Mouse (Mus musculus): ENCODE data around the gene Eif2ak3. TPM values are rescaled to one million over a fixed set of nuclear protein-coding genes. Genes with fewer than 3 reads are reported as not detected.

Gene Eif2ak3
- polyA plus RNA-seq (2014; fragmentation: Illumina TruSeq; extraction: RNeasy Lipid Tissue Mini Kit (QIAGEN cat#74804); ENCODE audit: low read depth, low replicate concordance): 7.3 TPM

GRCm38 (mm10) chr6:70844002-70844804 lies at the start of gene Eif2ak3:
Gene Eif2ak3, plus strand, starts transcription at chr6:70844515.

DNA sequence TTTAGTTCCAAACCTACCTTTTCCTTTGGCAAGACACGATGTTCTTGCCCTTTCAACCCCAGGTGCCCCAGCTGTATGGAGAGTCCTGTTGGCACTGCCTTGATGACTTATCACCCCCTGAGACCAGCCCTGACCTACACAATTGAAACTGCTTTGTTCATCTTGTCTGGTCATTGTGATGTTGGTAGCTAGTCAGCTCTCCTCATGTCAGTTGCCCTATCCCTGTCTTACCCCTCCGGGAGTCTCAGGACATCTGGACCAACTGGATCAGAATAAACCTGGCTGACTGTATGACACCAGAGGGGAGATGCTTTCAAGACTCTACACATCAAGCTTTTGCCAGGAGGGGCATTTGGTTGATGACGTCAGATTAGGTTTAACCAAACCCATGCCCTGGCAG lies 74.5 kb downstream of the Eif2ak3 start, which contains the start of gene Tex37:
Gene Tex37, minus strand, starts transcription at position 101 of the 400 bp plus-strand sequence.

Other genes with a start within 250 kb of the Eif2ak3 start
- gene Rpia, start 52.3 kb upstream of the Eif2ak3 start, polyA plus RNA-seq (2014; fragmentation: Illumina TruSeq; extraction: RNeasy Lipid Tissue Mini Kit (QIAGEN cat#74804); ENCODE audit: low read depth, low replicate concordance): 2.9 TPM
- not detected for gene Tex37, start 74.4 kb downstream of the Eif2ak3 start, polyA plus RNA-seq (2014; fragmentation: Illumina TruSeq; extraction: RNeasy Lipid Tissue Mini Kit (QIAGEN cat#74804); ENCODE audit: low read depth, low replicate concordance)
- gene Foxi3, start 112.0 kb downstream of the Eif2ak3 start, polyA plus RNA-seq (2014; fragmentation: Illumina TruSeq; extraction: RNeasy Lipid Tissue Mini Kit (QIAGEN cat#74804); ENCODE audit: low read depth, low replicate concordance): not detected